Mouse (Mus musculus): ENCODE results near the gene Vasp.

- no peak for TF ChIP-seq GATA1 (IDR thresholded peaks at IDR 0.05; ENCODE audit: low read length)
- no peak for TF ChIP-seq TAL1 (IDR thresholded peaks at IDR 0.05; ENCODE audit: low read length)
Measured at GRCm38 (mm10) chr7:19257390-19258022, 14.1 kb downstream of the Vasp start.

All from erythroblast, embryonic 14.5 days (primary cell).